Mouse (Mus musculus) lung, postnatal 36 days (tissue): Measurements from ENCODE around the gene Exo1.

Experiments
- DNase-seq: peaks from one replicate; pipeline ENCODE4 v3.0.0; 2022; ENCODE audit warnings: mixed read lengths

Gene Exo1

GRCm38 (mm10) chr1:175880453-175881296 lies at the start of gene Exo1:
Gene Exo1 (plus strand): TSS chr1:175880581.
- peak; percentile 92 for DNase-seq

- no peak for DNase-seq
Observed at GRCm38 (mm10) chr1:175855515-175855914, 24.9 kb upstream of the Exo1 start.

- DNase-seq, result no peak
Observed at GRCm38 (mm10) chr1:175867050-175867449, 13.3 kb upstream of the Exo1 start.

DNA sequence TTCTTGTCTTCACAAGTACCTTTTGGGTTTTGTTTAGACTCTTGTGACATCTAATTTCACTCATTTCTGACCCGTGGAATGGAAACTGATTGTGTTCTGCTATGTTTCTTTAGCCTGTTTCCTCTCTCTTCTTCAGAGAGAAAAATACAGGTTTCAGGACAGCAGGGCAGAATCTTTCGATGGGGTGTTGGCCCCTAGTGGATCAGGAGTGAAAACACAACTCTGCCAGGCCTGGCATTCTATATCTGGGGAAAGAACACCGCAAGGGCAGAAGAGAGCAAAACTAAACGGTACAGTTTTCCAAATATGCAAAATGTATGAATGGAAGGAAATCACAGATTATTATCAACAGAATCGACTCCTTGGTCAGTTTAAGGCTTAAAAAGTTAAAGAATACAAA lies 12.8 kb upstream of the Exo1 start:
- no peak for DNase-seq

- no peak for DNase-seq
Observed at GRCm38 (mm10) chr1:175870716-175871115, 9.7 kb upstream of the Exo1 start.

DNA sequence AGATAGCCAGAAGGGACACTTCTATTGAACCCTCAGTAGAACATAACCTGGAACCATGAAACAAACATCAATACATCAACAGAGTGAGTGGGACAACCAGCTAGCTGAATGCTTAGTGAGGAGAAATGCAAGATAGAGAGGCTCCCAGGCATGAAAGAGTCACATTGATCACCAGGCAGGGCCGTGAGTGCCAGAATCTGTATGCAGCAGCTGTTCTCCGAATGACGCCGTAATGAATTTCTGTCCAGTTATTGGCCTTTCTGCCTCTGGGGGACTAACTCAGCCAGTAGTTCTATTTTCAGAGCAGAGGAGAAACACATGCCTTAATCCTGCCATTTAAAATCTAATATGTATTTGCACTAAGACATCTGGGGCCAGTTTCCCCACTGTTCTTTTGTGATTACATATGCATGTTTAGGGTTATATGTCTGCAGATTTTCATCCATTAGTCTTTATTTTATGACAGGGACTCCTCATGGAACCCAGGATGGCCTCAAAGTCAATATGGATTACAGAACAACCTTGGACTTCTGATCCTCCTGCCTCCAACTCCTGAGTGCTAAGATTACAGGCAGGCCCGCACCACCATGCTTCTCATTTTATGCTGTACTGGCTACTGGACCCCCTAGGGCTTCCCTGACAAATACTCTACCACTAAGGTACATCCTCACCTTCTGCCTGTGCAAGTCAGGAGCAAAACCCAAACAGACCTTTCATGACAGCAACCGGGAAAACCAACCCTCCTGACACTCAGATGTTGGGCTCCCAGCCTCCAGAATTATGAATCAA lies 8.2 kb upstream of the Exo1 start:
- DNase-seq, result no peak

DNA sequence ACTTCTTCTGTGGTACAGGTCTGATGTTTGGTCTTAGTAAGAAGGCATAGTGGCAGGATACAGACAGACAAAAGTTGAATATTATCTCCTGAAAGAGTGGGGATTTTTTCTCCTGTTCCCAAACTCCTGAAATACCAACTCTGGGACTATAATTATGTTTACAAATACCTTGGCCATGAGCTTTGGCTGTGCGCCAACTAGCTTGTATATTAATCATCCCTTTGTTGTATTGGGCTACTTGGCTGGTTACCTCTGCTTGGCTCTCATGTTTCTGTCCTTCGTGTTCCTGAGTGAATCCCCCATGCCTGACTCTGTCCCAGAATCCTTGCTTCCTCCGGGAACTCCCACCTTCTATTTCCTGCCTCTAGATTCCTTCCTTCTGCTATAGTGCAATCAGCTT lies 3.0 kb downstream of the Exo1 start:
- no peak for DNase-seq

GRCm38 (mm10) chr1:175893263-175893662 lies 12.9 kb downstream of the Exo1 start:
- DNase-seq, result no peak

- DNase-seq, result peak; percentile 77
Observed at GRCm38 (mm10) chr1:175893726-175894125, 13.3 kb downstream of the Exo1 start.

GRCm38 (mm10) chr1:175911207-175911606 lies 30.8 kb downstream of the Exo1 start:
- DNase-seq, result no peak

GRCm38 (mm10) chr1:175912038-175912437 lies 31.7 kb downstream of the Exo1 start:
- no peak for DNase-seq

DNA sequence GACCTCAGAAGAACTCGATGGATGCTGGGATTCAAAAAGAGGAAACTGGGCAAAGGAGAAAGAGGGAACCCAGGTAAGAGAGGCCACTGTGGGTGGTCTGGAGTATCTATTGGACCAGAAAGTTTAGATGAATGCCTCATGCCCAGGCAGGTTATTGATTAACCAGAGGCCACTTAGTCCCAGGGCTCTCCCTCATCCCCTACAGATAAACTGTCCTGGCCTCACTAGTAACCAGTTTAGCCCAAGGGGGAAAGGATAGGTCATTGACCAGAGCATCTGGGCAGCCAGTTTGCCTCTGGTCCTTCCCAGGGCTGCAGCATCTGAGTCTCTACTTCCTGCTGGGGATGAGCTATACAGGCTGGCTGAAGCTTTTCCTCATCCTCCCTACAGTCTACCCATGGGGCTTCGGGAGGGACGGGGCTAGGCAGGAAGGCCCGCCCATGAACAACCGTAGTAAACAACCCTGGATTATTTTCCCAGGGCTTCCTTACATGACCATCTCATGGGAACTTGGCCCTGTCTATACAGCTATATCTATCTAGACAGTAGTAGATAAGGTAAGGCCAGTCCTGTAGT lies 33.4 kb downstream of the Exo1 start:
- DNase-seq, result no peak

DNA sequence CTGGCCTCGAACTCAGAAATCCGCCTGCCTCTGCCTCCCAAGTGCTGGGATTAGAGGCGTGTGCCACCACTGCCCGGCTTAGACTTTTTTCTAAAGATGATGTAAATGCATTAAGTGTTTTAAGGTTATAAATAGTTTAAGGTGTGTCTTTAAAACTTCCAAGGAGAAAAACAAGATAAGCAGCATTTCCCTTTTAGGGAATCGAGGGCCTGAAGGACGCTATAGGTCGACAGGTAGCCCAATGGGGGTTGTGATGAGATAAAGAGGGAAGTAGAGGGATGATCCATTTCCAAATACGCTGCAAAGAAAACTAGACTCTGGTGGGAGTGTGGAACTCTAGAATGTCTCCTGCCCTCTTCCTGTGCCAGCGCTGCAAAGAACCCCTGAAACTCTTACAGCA lies 39.6 kb downstream of the Exo1 start, which contains the start of gene Gm38100:
Gm38100 (plus strand) TSS at position 301 of the 400 bp plus-strand sequence.
- DNase-seq, result no peak

DNA sequence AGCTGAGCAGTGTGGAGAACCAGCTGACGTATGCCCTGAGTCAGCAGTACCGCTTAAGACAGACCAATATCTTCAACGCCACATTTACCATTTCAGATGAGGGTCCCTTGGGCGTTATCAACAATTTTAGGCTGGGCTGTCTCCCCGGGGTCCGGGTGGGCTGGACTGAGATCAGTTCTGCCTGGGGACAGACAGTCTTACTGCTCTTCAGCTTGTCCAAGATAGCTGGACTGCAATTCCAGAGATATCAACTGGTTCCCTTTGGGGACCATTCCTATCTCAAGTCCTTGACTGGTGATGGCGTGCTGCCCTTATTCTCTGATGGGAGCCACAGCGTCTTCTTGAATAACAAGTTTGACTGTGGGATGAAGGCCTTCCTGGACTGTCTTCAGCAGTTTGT lies 40.7 kb downstream of the Exo1 start:
- no peak for DNase-seq

DNA sequence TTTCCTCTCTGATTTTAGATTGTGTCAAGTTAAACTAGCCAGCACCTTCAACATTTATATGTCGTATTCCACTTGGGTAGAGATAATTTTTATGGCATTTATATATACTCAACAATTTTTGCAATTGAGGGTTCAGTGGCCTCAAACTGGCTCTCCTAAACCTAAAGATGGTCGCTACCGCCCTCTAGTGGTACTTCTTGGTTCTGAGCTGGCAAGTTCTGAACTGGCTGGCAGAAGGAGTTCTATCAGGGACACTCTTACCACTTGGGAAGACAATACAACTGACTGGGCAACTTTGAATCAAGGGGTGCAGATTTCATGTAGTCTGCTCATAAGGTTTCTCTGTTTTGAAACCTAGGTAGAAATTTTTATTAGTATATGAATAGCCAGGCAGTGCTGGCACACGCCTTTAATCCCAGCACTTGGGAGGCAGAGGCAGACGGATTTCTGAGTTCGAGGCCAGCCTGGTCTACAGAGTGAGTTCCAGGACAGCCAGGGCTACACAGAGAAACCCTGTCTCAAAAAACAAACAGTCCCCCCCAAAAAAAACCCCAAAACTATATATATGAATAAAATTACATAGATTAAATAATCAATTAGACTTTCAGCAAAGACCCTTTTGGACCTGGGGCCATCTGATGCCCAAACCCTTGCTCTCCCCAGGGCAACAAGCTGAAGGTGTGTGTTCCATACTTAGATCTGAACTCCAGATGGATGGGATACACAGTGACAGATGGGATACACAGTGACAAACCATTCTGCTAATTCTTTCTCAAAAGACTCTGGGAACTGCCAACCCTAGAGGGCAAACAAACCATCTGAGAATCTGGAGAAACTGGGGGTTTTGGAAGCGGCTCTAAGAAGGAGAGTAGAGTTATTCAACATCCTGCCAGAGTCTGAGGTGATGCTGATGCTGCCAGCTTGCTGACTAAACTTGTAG lies 43.7 kb downstream of the Exo1 start:
- DNase-seq, result peak; percentile 85

GRCm38 (mm10) chr1:175931391-175931790 lies 51.0 kb downstream of the Exo1 start:
- no peak for DNase-seq

GRCm38 (mm10) chr1:175936282-175936737 lies 55.9 kb downstream of the Exo1 start:
- DNase-seq, result peak; percentile 80

- DNase-seq, result no peak
Observed at GRCm38 (mm10) chr1:175938731-175939130, 58.4 kb downstream of the Exo1 start.

DNA sequence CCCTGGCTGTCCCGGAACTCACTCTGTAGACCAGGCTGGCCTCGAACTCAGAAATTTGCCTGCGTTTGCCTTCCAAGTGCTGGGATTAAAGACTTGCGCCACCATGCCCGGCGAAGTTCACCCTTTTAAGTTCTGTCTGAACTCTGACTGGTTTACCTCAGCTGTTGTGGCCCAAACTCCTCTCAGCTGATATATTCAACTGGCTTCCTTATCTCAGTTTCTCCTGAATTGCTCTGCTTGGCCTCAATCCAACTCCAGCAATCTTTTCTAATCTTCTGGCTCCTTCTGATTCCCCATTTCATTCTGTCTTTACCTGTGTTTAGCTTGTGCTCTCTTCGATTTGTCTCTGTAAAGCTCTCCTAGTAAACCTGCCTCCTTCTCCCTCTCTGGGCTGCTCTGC lies 62.8 kb downstream of the Exo1 start:
- no peak for DNase-seq

DNA sequence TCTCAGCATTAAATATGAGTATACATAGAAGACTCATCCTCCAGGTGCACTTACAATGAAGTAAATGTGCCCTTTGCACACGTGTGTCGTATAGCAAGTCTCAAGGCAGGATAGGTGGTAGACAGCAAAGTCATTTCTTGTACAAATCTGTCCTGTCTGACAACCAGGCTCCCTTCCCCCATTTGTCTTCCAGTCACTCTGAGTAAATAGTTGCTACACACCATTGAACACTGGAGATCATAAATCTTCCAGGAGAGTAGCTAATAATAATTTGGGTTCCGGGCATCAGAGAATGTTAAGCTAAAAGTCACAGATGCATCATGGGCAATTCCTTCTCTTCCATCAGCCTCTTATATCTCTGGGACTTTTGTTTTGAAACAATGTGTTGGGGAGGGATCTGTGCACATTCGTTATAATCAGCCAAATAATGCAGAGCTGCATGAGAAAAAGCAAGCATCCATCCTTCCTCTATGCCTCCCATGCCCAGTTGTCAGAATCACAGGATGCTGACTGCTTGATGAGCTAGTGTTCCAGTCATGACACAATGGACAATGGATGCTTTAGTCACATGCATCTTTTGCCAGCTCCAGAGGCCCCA lies 66.4 kb downstream of the Exo1 start:
- DNase-seq, result no peak

DNA sequence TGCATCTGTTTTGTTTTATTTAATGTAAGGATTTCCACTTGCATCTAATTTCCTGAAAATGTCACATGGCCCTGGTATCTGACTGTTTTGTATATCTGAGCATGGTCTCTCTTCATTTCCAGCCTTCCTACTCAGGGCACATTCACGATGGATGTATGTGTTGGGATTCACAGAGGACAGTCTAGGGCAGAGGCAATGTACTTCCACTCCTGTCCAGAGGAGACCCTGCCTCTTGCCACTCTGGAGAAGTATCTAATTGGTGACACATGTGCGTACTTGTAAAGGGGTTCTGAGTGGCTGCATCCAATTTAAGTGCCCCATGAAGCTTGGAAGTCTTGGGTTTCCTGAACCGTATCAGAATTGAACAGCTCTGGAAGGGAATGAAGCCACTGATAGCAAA lies 70.0 kb downstream of the Exo1 start:
- DNase-seq, result no peak

DNA sequence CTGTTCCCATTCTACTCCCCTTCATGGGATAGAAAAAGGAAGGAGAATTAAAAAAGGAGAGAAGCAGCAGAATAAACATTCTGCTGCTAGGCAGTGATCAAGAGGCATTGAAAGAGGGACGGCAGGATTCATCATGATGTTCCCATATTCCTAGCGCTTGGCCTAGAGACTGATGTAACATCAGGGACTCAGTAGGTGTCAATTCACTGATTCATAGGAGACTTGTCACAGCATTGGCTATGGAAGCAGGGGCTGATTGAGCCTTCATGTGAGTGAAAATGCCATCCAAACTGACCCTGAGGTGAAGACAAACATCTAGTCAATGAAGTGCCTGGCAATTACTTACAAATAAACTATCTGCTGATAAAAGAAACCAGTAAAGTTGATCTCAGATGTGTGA lies 70.5 kb downstream of the Exo1 start:
- no peak for DNase-seq
